Comparison of ENCODE assay signal across 34 mouse cellular contexts in genomic region chr6:120091956-120092355, GRCm38 (mm10). TPM values are rescaled to one million over a fixed set of nuclear protein-coding genes. Genes with fewer than 3 reads are reported as not detected.
"Had no signal": no experiment of that assay in that cellular context is flagged by ENCODE, and none has a peak within 500 bp of the region (broad histone marks: within the 10 kb centered on the region; RNA-seq: fewer than 3 reads in every experiment).

No protein-coding gene starts in this region.

- H3K27me3 ChIP-seq: heart, embryonic 12.5 days; hindbrain, embryonic 12.5 days; kidney, embryonic 15.5 days; limb, embryonic 12.5 days; liver, embryonic 13.5 days; liver, embryonic 15.5 days had no signal

- H3K27ac ChIP-seq: hindbrain, embryonic 10.5 days; hindbrain, embryonic 12.5 days; hindbrain, embryonic 14.5 days; kidney, embryonic 15.5 days; kidney, postnatal 0 days; left cerebral cortex, adult 2 months; limb, embryonic 12.5 days; liver, embryonic 13.5 days; liver, embryonic 15.5 days had no signal

- H3K36me3 ChIP-seq: heart, embryonic 12.5 days; hindbrain, embryonic 10.5 days; hindbrain, embryonic 12.5 days; kidney, embryonic 15.5 days; limb, embryonic 12.5 days; liver, embryonic 13.5 days; liver, embryonic 15.5 days had no signal

- H3K9ac ChIP-seq: heart, embryonic 12.5 days; hindbrain, embryonic 12.5 days; hindbrain, embryonic 14.5 days; kidney, embryonic 15.5 days; limb, embryonic 12.5 days; liver, embryonic 13.5 days; liver, embryonic 15.5 days; liver, postnatal 0 days had no signal

- H3K4me2 ChIP-seq: heart, embryonic 12.5 days; hindbrain, embryonic 12.5 days; hindbrain, embryonic 14.5 days; kidney, embryonic 15.5 days; limb, embryonic 12.5 days; liver, embryonic 11.5 days; liver, embryonic 13.5 days; liver, embryonic 15.5 days had no signal

- H3K4me1 ChIP-seq: hindbrain, embryonic 12.5 days; kidney, embryonic 15.5 days; liver, embryonic 13.5 days; liver, embryonic 15.5 days had no signal

- ATAC-seq: hindbrain, embryonic 16.5 days; intestine, embryonic 16.5 days; liver, postnatal 0 days had no signal

- H3K9me3 ChIP-seq: heart, embryonic 12.5 days; hindbrain, embryonic 10.5 days; hindbrain, embryonic 12.5 days; kidney, embryonic 15.5 days; limb, embryonic 12.5 days; liver, embryonic 13.5 days; liver, embryonic 15.5 days had no signal

- H3K4me3 ChIP-seq: heart, adult 2 months; heart, embryonic 12.5 days; hindbrain, embryonic 10.5 days; hindbrain, embryonic 12.5 days; kidney, embryonic 15.5 days; left cerebral cortex, adult 2 months; limb, embryonic 12.5 days; liver, embryonic 13.5 days; liver, embryonic 15.5 days had no signal

- DNase-seq: gastrocnemius, postnatal 14 days; gastrocnemius, postnatal 36 days; heart, adult 11 months; heart, adult 2 months; heart, postnatal 10 days; heart, postnatal 4 days; kidney, adult 11 months; kidney, adult 2 months; kidney, adult 9 months; kidney, postnatal 14 days; kidney, postnatal 36 days; layer of hippocampus, adult 9-11 months; left cerebral cortex, postnatal 4 days; liver; liver, embryonic 13.5 days; liver, postnatal 0 days had no signal

RNA-seq across cellular contexts. Expression of gene Ninj2, which starts 1.2 kb away (rescaled TPM):
- total RNA-seq: gastrocnemius, adult 8-10 months; gastrocnemius, postnatal 14 days; gastrocnemius, postnatal 36 days; heart, adult 2 months; heart, postnatal 10 days; heart, postnatal 25 days; heart, postnatal 4 days; left cerebral cortex, postnatal 4 days had no signal
- polyA plus RNA-seq: heart, adult 2 months; heart, embryonic 12.5 days; heart, embryonic 14.5 days; heart, embryonic 16.5 days; hindbrain, embryonic 10.5 days; hindbrain, embryonic 12.5 days; hindbrain, embryonic 14.5 days; hindbrain, embryonic 16.5 days; intestine, embryonic 14.5 days; kidney, adult 2 months; kidney, embryonic 15.5 days; kidney, postnatal 0 days; large intestine, adult 2 months; limb, embryonic 12.5 days; liver, embryonic 11.5 days; liver, embryonic 13.5 days had no signal
